Mouse (Mus musculus) forebrain, embryonic 10.5 days (tissue): ENCODE measurements at regions not wholly inside any gene's neighbourhood (a gene's known extent, or its start where the extent isn't known, plus 50 kb on each side); places are given as distances from the start of the nearest gene placed in this dataset.

ENCODE experiments used
- DNase-seq: peaks from one replicate; pipeline ENCODE4 v3.0.0-alpha.2; 2017; ENCODE audit warnings: low spot score; ENCODE audit errors: extremely low spot score
- H3K27ac ChIP-seq: fragments of 300-500 bp; sonication (generic); 2 replicates; pipeline ENCODE4 v1.5.1; 2016; ENCODE audit warnings: mild to moderate bottlenecking
- H3K27me3 ChIP-seq: fragments of 300-500 bp; sonication (generic); 2 replicates; pipeline ENCODE4 v1.6.1; 2016; ENCODE audit warnings: mild to moderate bottlenecking; ENCODE audit not compliant: poor library complexity, severe bottlenecking
- H3K36me3 ChIP-seq: fragments of 300-500 bp; sonication (generic); replicated peaks from 2 replicates; pipeline ENCODE4 v1.6.1; 2016; ENCODE audit warnings: mild to moderate bottlenecking, moderate library complexity
- H3K4me1 ChIP-seq: fragments of 300-500 bp; sonication (generic); 2 replicates; pipeline ENCODE4 v1.6.1; 2016
- H3K4me3 ChIP-seq: fragments of 300-500 bp; sonication (generic); 2 replicates; pipeline ENCODE4 v1.5.1; 2016; ENCODE audit warnings: mild to moderate bottlenecking, moderate library complexity
- H3K9me3 ChIP-seq: fragments of 300-500 bp; sonication (generic); 2 replicates; pipeline ENCODE4 v1.6.1; 2016; ENCODE audit warnings: mild to moderate bottlenecking, moderate library complexity
- WGBS: fragments of 180-500 bp; shearing (Covaris S2); methylation state at CpG from one replicate; pipeline ENCODE4 v1.1.7; 2016; 5-methylcytosine and 5-hydroxymethylcytosine counted together

- H3K4me1 ChIP-seq, result 0 out of 2 replicates have a peak, but pooled peaks cover 3% of the 10 kb centered on the region
- no peaks in the 10 kb centered on the region for H3K9me3 ChIP-seq
- H3K36me3 ChIP-seq, result no peaks in the 10 kb centered on the region
- H3K4me3 ChIP-seq, result no peak overlapping the region
- H3K27ac ChIP-seq, result no peak overlapping the region
- 83% methylated on average over 5 of the region's 5 CpGs for WGBS
- H3K27me3 ChIP-seq, result no peaks in the 10 kb centered on the region
- DNase-seq, result no peak
Measured at GRCm38 (mm10) chr13:53921796-53922195, 133.7 kb downstream of the Drd1 start.

GRCm38 (mm10) chr13:53919851-53920381, 135.6 kb downstream of the Drd1 start:
- WGBS, result 72% methylated on average over 5 of the region's 5 CpGs
- H3K36me3 ChIP-seq, result no peaks in the 10 kb centered on the region
- DNase-seq, result no peak
- H3K27ac ChIP-seq, result no peak overlapping the region
- no peaks in the 10 kb centered on the region for H3K27me3 ChIP-seq
- H3K4me3 ChIP-seq, result no peak overlapping the region
- H3K9me3 ChIP-seq, result no peaks in the 10 kb centered on the region
- H3K4me1 ChIP-seq, result 0 out of 2 replicates have a peak, but pooled peaks cover 3% of the 10 kb centered on the region

GRCm38 (mm10) chr13:53915456-53915855, 140.0 kb downstream of the Drd1 start:
- Histone ChIP-seq H3K27ac (no peak overlapping the region), H3K4me3 (no peak overlapping the region)
- 95% methylated on average over 8 of the region's 8 CpGs for WGBS

DNA sequence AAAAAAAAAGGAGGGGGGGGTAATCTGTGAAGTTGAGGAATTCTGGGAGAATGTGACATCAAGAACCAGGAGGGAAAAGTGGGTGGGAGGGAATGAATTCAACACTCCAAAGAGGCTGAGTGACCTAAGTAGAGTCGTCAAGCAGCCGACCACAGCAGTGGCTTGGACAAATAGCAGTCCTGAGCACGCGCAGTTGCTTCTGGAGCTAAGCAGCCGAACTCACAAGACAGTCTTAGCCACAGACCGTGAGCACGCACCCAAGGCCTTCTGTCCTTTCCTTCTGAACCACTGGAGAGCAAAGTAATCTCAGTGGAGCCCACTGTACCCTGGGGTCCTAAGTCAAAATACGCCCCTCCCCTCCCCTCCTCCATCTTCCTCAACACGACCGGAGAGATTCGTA, 141.1 kb downstream of the Drd1 start:
- Histone ChIP-seq H3K9me3 (no peaks in the 10 kb centered on the region), H3K27ac (no peak overlapping the region), H3K36me3 (no peaks in the 10 kb centered on the region), H3K27me3 (no peaks in the 10 kb centered on the region), H3K4me3 (no peak overlapping the region), H3K4me1 (peaks cover 24% of the 10 kb centered on the region)
- WGBS, result 87% methylated on average over 11 of the region's 11 CpGs
- DNase-seq, result no peak

More at GRCm38 (mm10) chr13:53915456-53915855, 140.0 kb downstream of the Drd1 start:
- no peak for DNase-seq
- peaks cover 17% of the 10 kb centered on the region for H3K4me1 ChIP-seq
- H3K36me3 ChIP-seq, result no peaks in the 10 kb centered on the region
- no peaks in the 10 kb centered on the region for H3K9me3 ChIP-seq
- no peaks in the 10 kb centered on the region for H3K27me3 ChIP-seq

DNA sequence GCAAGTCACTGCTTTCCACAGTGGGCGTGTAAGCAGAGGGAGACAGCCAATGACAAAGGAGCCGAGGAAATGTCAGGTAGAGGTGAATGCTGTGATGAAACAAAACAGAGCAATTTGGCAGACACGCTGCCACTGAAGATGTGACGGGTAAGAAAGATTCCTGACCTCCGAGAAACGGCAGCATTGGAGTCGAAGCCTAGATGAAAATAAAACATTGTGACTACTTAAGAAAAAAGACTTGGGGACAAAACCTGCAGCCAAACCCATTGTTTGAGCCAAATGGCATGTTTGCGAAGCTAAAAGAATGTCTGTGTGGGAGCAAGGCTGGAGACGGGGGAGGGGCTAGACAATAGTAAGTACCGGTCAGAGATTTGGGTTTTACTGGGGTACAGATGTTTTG, 142.0 kb downstream of the Drd1 start:
- 81% methylated on average over 10 of the region's 10 CpGs for WGBS
- Histone ChIP-seq H3K4me1 (peaks cover 25% of the 10 kb centered on the region), H3K9me3 (no peaks in the 10 kb centered on the region), H3K4me3 (no peak overlapping the region), H3K27ac (no peak overlapping the region), H3K36me3 (no peaks in the 10 kb centered on the region), H3K27me3 (no peaks in the 10 kb centered on the region)
- no peak for DNase-seq

DNA sequence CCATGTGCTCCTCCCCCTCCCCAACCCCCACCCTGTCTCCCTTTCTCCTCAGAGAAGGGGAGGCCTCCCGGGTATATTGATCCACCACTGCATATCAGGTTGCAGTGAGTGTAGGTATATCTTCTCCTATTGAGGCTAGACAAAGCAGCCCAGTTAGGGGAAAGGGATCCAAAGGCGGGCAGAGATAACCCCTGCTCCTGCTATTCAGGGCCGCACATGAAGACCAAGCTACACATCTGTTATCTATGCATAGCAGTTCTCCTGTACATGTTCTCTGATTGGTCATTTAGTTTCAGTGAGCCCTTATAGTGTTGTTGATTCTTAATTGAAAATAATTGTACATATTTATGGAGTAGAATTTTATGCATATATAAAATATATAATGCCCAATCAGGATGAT, 143.7 kb downstream of the Drd1 start:
- Histone ChIP-seq H3K4me3 (no peak overlapping the region), H3K9me3 (no peaks in the 10 kb centered on the region), H3K36me3 (no peaks in the 10 kb centered on the region), H3K4me1 (peaks cover 25% of the 10 kb centered on the region), H3K27me3 (no peaks in the 10 kb centered on the region), H3K27ac (no peak overlapping the region)
- WGBS, result 68% methylated on average over 3 of the region's 3 CpGs
- DNase-seq, result no peak

- DNase-seq, result no peak
- peaks cover 25% of the 10 kb centered on the region for H3K4me1 ChIP-seq
- H3K9me3 ChIP-seq, result no peaks in the 10 kb centered on the region
- 90% methylated on average over 8 of the region's 8 CpGs for WGBS
- no peak overlapping the region for H3K4me3 ChIP-seq
- H3K27me3 ChIP-seq, result no peaks in the 10 kb centered on the region
- no peak overlapping the region for H3K27ac ChIP-seq
- H3K36me3 ChIP-seq, result no peaks in the 10 kb centered on the region
Measured at GRCm38 (mm10) chr13:53911261-53911660, 144.2 kb downstream of the Drd1 start.

- 83% methylated on average over 4 of the region's 4 CpGs for WGBS
- DNase-seq, result no peak
- no peaks in the 10 kb centered on the region for H3K9me3 ChIP-seq
- no peaks in the 10 kb centered on the region for H3K27me3 ChIP-seq
- H3K27ac ChIP-seq, result no peak overlapping the region
- H3K36me3 ChIP-seq, result no peaks in the 10 kb centered on the region
- peaks cover 25% of the 10 kb centered on the region for H3K4me1 ChIP-seq
- H3K4me3 ChIP-seq, result no peak overlapping the region
Measured at GRCm38 (mm10) chr13:53910251-53910650, 145.3 kb downstream of the Drd1 start.

- Histone ChIP-seq H3K27me3 (no peaks in the 10 kb centered on the region), H3K27ac (no peak overlapping the region), H3K9me3 (no peaks in the 10 kb centered on the region), H3K36me3 (no peaks in the 10 kb centered on the region), H3K4me3 (no peak overlapping the region), H3K4me1 (peaks cover 14% of the 10 kb centered on the region)
- WGBS, result 88% methylated on average over 8 of the region's 8 CpGs
- no peak for DNase-seq
Measured at GRCm38 (mm10) chr13:53904471-53904870, 151.0 kb downstream of the Drd1 start.

DNA sequence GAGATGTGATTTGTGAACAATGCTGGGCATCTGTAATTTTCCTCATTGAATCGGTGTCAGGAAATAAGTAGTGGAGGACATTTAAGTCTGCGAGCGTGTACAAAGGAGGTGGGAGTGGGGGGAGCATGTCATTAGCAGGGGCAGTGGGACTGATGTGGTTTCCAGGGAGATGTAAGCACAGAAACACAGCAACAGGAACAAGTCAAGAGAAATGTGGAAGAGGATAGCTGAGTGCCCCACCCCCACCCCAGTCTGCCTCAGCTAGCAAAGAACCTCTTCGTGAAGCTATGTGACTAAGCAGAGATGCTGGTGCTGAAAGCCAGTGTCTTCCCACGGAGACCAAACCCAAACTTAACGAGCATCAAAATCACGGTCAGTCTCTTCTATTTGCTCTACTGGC, 151.9 kb downstream of the Drd1 start:
- Histone ChIP-seq H3K27me3 (no peaks in the 10 kb centered on the region), H3K4me3 (no peak overlapping the region), H3K36me3 (no peaks in the 10 kb centered on the region), H3K27ac (no peak overlapping the region), H3K9me3 (no peaks in the 10 kb centered on the region), H3K4me1 (peaks cover 17% of the 10 kb centered on the region)
- DNase-seq, result no peak
- 70% methylated on average over 7 of the region's 7 CpGs for WGBS

DNA sequence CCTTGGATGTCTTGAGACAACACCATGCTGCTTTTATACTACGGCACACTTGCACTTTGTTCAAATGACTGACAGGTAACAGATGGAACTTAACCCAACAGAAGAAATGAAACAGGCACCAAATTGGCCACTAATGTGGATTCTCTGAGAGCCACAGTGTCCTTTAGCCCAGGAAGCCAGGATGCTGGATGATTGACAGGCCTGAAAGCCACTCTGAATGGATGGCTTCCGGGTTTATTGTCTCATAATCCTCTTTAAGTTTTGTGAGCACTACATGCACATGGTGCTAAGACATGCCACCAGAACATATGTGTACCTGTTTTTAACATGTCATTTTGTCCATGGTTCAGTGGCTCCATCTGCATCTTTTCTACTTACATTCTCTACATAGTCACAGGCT, 152.7 kb downstream of the Drd1 start:
- WGBS, result 80% methylated on average over 2 of the region's 2 CpGs
- Histone ChIP-seq H3K4me3 (no peak overlapping the region), H3K27ac (no peak overlapping the region), H3K9me3 (0 out of 2 replicates have a peak, but pooled peaks cover under 1% of the 10 kb centered on the region), H3K36me3 (no peaks in the 10 kb centered on the region), H3K27me3 (no peaks in the 10 kb centered on the region), H3K4me1 (peaks cover 24% of the 10 kb centered on the region)
- no peak for DNase-seq

DNA sequence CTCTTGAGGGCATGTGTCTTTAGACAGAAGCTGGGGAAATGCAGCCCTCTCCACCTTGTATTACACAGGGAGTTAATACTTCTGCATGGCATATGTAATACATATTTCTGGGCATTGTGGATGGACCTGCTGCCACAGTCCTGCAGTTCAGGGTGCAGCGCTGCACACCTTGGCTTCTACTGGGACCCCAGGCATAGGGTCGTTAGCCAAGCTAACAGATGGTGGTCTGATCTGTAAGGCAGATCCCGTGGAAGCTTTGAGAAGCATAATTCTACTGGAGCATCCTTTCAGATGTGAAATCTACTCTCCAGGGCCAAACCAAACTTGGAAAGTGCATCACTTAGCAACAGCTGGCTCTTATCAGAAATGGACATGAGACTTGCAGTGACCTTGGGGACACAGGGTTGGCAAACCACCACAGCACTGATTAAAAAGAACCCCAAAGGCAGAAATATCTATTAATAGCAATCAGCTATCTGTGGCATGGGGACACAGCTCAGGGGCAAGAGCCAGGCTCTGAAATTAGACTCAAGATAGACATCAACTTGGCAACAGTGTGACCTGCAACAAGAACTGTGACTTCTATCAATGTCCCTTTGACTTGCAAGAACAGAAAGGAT, 155.0 kb downstream of the Drd1 start:
- Histone ChIP-seq H3K27ac (no peak overlapping the region), H3K9me3 (0 out of 2 replicates have a peak, but pooled peaks cover 9% of the 10 kb centered on the region), H3K27me3 (no peaks in the 10 kb centered on the region), H3K4me1 (peaks cover 25% of the 10 kb centered on the region), H3K36me3 (no peaks in the 10 kb centered on the region), H3K4me3 (no peak overlapping the region)
- DNase-seq, result no peak
- 90% methylated on average over 3 of the region's 3 CpGs for WGBS

DNA sequence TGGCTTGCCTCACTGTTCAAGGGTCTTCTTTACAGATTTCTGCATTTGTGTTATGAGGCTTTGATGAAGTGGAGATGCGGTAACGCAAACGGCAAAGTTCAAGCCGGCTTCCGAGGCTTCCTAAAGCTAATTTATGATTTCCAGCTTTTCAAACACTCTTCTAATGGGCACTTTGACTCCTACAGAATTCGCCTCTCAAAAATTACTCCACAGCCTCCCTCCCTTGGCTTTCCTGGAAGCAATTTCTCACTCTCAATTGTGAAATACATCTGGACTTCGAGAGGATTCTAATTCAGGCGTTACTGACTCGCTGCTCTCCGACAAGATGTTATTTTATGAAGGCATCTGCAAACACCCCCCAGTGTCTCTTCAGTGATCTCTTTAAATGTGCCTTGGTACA, 157.2 kb downstream of the Drd1 start:
- H3K27me3 ChIP-seq, result no peaks in the 10 kb centered on the region
- H3K27ac ChIP-seq, result no peak overlapping the region

More for the DNA sequence above, 157.2 kb downstream of the Drd1 start:
- H3K4me1 ChIP-seq, result peaks cover 19% of the 10 kb centered on the region
- no peak overlapping the region for H3K4me3 ChIP-seq
- 0 out of 2 replicates have a peak, but pooled peaks cover 9% of the 10 kb centered on the region for H3K9me3 ChIP-seq
- 81% methylated on average over 10 of the region's 10 CpGs for WGBS
- DNase-seq, result no peak
- H3K36me3 ChIP-seq, result no peaks in the 10 kb centered on the region
